Mouse (Mus musculus): ENCODE measurements around the gene Rsrc1. TPM values are rescaled to one million over a fixed set of nuclear protein-coding genes. Genes with fewer than 3 reads are reported as not detected.

Gene Rsrc1
- polyA plus RNA-seq, 1 experiment: 14.3 TPM

DNA sequence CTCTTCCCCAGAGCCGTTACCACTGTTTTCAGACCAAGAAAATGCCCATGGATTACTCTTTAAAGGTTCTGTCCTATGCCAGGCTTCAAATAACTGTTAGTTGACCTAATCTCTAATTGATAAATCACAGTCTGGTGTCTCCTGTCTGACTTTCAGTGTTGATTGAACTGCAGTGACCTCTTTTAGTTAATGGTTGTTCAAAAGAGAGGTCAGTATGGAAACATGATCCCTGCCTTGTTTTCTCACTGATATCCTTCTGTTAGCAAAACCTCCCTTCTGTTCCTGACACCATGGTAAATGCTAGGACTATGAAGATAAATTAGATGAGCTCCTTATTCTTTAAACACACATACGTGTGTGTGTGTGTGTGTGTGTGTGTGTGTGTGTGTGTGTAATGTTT lies 330.2 kb downstream of the Rsrc1 start:
- TF ChIP-seq POLR2A (IDR thresholded peaks at IDR 0.05; ENCODE audit: control insufficient read depth, low read depth, low read length) (no peak), CTCF (IDR thresholded peaks at IDR 0.05; ENCODE audit: control insufficient read depth, insufficient read depth, insufficient replicate concordance, low read depth, low read length) (no peak)
- no peaks in the 10 kb centered on the region for H3K27me3 ChIP-seq (ENCODE audit: control insufficient read depth, insufficient read depth, low read length)
- H3K4me3 ChIP-seq (ENCODE audit: control insufficient read depth, low read depth, low read length): no peak overlapping the region
- no peak overlapping the region for H3K27ac ChIP-seq (ENCODE audit: control insufficient read depth, insufficient read depth, low read depth, low read length)
- no peaks in the 10 kb centered on the region for H3K4me1 ChIP-seq (ENCODE audit: control insufficient read depth, insufficient read depth, low read length)
- no peaks in the 10 kb centered on the region for H3K36me3 ChIP-seq (ENCODE audit: control insufficient read depth, insufficient read depth, low read length)

DNA sequence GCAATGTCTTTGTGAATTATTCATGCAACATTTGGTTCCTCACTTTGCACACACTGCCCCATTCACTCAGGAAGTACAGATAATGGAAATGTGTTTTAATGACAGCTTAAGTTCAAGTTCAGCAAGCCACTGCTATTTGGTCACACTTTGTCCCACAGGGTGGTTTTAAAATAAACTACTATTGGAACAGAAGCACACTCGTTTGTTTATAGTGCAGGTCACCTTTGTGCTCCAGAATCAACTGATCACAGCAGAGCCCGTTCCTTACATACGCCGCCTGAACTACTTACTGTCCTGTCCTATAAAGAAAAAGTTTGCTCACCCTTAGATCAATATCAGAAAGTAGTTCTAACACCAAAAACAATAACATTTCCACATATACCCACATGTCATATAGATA lies 341.2 kb downstream of the Rsrc1 start:
- no peaks in the 10 kb centered on the region for H3K4me1 ChIP-seq (ENCODE audit: control insufficient read depth, insufficient read depth, low read length)
- H3K36me3 ChIP-seq (ENCODE audit: control insufficient read depth, insufficient read depth, low read length): no peaks in the 10 kb centered on the region
- no peak overlapping the region for H3K27ac ChIP-seq (ENCODE audit: control insufficient read depth, insufficient read depth, low read depth, low read length)
- TF ChIP-seq POLR2A (IDR thresholded peaks at IDR 0.05; ENCODE audit: control insufficient read depth, low read depth, low read length) (no peak), CTCF (IDR thresholded peaks at IDR 0.05; ENCODE audit: control insufficient read depth, insufficient read depth, insufficient replicate concordance, low read depth, low read length) (no peak)
- no peaks in the 10 kb centered on the region for H3K27me3 ChIP-seq (ENCODE audit: control insufficient read depth, insufficient read depth, low read length)
- H3K4me3 ChIP-seq (ENCODE audit: control insufficient read depth, low read depth, low read length): no peak overlapping the region

DNA sequence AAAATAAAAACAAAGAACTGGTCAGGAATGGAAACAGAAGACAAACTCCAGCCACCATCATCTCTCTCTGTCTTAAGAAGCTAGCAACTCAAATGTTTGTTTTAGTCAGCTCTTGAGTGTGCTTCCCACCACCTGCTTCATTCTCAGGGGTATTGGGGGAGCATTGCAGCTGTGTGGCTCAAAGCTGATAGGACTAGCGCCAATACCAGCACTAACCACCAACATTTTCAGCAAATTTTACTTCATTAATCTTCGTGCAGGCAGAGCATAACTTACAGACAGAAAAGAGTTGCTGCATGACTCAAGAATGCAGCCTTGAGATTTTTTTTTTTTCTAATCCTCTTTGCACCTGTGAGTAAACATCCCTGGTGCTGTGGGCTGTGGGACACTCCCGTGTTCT lies 358.4 kb downstream of the Rsrc1 start:
- TF ChIP-seq POLR2A (IDR thresholded peaks at IDR 0.05; ENCODE audit: control insufficient read depth, low read depth, low read length) (no peak), CTCF (IDR thresholded peaks at IDR 0.05; ENCODE audit: control insufficient read depth, insufficient read depth, insufficient replicate concordance, low read depth, low read length) (no peak)
- no peak overlapping the region for H3K4me3 ChIP-seq (ENCODE audit: control insufficient read depth, low read depth, low read length)
- H3K27me3 ChIP-seq (ENCODE audit: control insufficient read depth, insufficient read depth, low read length): no peaks in the 10 kb centered on the region
- no peaks in the 10 kb centered on the region for H3K36me3 ChIP-seq (ENCODE audit: control insufficient read depth, insufficient read depth, low read length)
- no peaks in the 10 kb centered on the region for H3K4me1 ChIP-seq (ENCODE audit: control insufficient read depth, insufficient read depth, low read length)
- no peak overlapping the region for H3K27ac ChIP-seq (ENCODE audit: control insufficient read depth, insufficient read depth, low read depth, low read length)

DNA sequence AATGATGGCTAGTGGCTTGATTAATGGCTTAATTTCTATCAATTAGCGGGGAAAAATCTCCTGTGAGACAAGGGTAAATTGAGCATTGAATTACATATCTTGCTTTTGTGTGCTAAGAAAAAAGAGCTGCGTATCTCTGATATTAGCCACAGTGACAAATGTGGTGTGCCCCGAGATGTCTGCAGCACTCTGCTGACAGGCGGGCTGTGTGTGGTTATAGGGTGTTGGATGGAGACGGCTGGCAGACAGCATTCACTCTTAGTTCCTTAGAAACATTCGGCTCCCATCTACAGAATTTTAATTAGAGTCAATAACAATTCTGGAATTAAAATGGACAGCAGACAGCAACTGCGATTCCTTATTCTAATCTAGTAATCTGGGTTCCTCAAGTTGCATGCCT lies 359.7 kb downstream of the Rsrc1 start:
- H3K4me1 ChIP-seq (ENCODE audit: control insufficient read depth, insufficient read depth, low read length): no peaks in the 10 kb centered on the region
- TF ChIP-seq POLR2A (IDR thresholded peaks at IDR 0.05; ENCODE audit: control insufficient read depth, low read depth, low read length): no peak
- TF ChIP-seq CTCF (IDR thresholded peaks at IDR 0.05; ENCODE audit: control insufficient read depth, insufficient read depth, insufficient replicate concordance, low read depth, low read length): no peak
- no peaks in the 10 kb centered on the region for H3K27me3 ChIP-seq (ENCODE audit: control insufficient read depth, insufficient read depth, low read length)
- H3K36me3 ChIP-seq (ENCODE audit: control insufficient read depth, insufficient read depth, low read length): no peaks in the 10 kb centered on the region
- H3K4me3 ChIP-seq (ENCODE audit: control insufficient read depth, low read depth, low read length): no peak overlapping the region
- no peak overlapping the region for H3K27ac ChIP-seq (ENCODE audit: control insufficient read depth, insufficient read depth, low read depth, low read length)

DNA sequence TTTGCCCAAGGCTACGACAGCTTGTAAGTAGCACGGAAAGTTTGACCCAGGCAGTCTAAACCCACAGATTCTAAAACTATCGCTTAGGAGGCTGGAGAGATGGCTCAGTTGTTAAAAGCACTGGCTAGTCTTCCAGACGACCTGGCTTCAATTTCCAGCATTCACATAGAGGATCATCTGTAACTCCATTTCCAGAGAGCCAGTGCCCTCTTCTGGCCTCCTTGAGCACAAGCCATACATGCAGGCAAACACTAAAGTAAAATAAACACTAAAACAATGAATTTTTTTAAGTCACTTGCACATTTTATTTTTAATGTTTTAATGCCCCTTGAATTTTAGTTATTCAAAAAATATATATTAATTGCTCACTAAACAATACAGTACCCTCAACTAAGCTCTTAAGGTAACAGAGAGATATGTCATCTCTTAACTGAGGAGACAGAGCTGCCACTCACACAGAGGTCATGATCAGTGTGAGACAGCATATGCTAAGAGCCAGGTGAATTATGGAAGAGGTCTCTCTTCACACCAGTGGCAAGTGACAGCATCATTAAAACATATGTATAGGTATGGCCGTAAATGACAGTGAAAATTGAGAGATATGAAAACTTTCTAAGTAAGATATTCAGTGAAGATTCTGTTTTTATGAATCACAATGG lies 361.9 kb downstream of the Rsrc1 start:
- H3K27ac ChIP-seq (ENCODE audit: control insufficient read depth, insufficient read depth, low read depth, low read length): no peak overlapping the region
- H3K4me1 ChIP-seq (ENCODE audit: control insufficient read depth, insufficient read depth, low read length): no peaks in the 10 kb centered on the region
- no peak overlapping the region for H3K4me3 ChIP-seq (ENCODE audit: control insufficient read depth, low read depth, low read length)
- TF ChIP-seq POLR2A (IDR thresholded peaks at IDR 0.05; ENCODE audit: control insufficient read depth, low read depth, low read length) (no peak), CTCF (IDR thresholded peaks at IDR 0.05; ENCODE audit: control insufficient read depth, insufficient read depth, insufficient replicate concordance, low read depth, low read length) (no peak)
- H3K36me3 ChIP-seq (ENCODE audit: control insufficient read depth, insufficient read depth, low read length): no peaks in the 10 kb centered on the region
- H3K27me3 ChIP-seq (ENCODE audit: control insufficient read depth, insufficient read depth, low read length): no peaks in the 10 kb centered on the region

DNA sequence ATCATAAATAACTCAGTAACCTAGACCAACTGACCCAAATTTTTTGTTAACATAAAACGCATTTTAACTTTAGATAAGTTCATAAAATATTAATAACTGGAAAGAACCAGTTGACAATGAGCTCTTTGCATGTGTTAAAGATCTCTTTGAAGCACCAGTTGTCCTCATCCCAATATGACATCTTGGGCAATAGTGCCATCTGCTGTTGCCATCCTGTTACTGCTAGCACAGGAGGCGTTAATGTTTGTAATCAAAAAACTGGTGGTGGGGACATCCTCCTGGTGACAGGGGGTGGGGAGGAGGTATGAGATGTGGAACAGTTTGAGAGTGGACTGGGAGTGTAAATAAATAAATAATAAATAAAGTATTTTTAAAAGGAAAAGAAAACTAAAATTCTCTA lies 363.4 kb downstream of the Rsrc1 start:
- Histone ChIP-seq H3K4me3 (ENCODE audit: control insufficient read depth, low read depth, low read length) (no peak overlapping the region), H3K27ac (ENCODE audit: control insufficient read depth, insufficient read depth, low read depth, low read length) (no peak overlapping the region), H3K36me3 (ENCODE audit: control insufficient read depth, insufficient read depth, low read length) (no peaks in the 10 kb centered on the region), H3K4me1 (ENCODE audit: control insufficient read depth, insufficient read depth, low read length) (no peaks in the 10 kb centered on the region), H3K27me3 (ENCODE audit: control insufficient read depth, insufficient read depth, low read length) (no peaks in the 10 kb centered on the region)
- TF ChIP-seq CTCF (IDR thresholded peaks at IDR 0.05; ENCODE audit: control insufficient read depth, insufficient read depth, insufficient replicate concordance, low read depth, low read length): no peak
- no peak for TF ChIP-seq POLR2A (IDR thresholded peaks at IDR 0.05; ENCODE audit: control insufficient read depth, low read depth, low read length)

DNA sequence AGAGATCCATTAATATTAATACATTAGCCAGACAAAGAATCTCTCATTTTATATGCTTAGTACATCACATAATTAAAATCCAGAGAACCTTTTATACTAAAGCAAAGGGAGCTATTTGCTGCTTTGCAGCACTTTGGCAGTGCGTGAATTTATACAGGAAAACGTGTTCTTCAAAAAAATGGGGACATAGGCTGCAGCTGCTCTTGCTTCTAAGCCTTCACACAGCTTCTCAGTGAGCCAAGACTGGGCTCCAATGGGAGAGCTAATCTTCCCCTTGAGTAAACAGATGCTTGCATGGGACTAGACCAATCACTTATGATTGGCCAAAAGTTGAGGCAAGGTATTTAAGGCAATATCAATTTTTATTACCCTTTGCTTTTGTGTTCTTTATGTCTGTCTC lies 365.5 kb downstream of the Rsrc1 start:
- no peak overlapping the region for H3K27ac ChIP-seq (ENCODE audit: control insufficient read depth, insufficient read depth, low read depth, low read length)
- no peaks in the 10 kb centered on the region for H3K4me1 ChIP-seq (ENCODE audit: control insufficient read depth, insufficient read depth, low read length)
- H3K4me3 ChIP-seq (ENCODE audit: control insufficient read depth, low read depth, low read length): no peak overlapping the region
- no peaks in the 10 kb centered on the region for H3K36me3 ChIP-seq (ENCODE audit: control insufficient read depth, insufficient read depth, low read length)
- TF ChIP-seq POLR2A (IDR thresholded peaks at IDR 0.05; ENCODE audit: control insufficient read depth, low read depth, low read length) (no peak), CTCF (IDR thresholded peaks at IDR 0.05; ENCODE audit: control insufficient read depth, insufficient read depth, insufficient replicate concordance, low read depth, low read length) (no peak)
- H3K27me3 ChIP-seq (ENCODE audit: control insufficient read depth, insufficient read depth, low read length): no peaks in the 10 kb centered on the region

Data from testis, adult 2 months (tissue).